Mouse (Mus musculus) macrophage (primary cell): ENCODE data around the gene Minos1. TPM values are rescaled to one million over a fixed set of nuclear protein-coding genes. Genes with fewer than 3 reads are reported as not detected.

Experiments
- H3K27ac ChIP-seq: fragments of 350-480 bp; formaldehyde crosslinking; 2 replicates; pipeline ENCODE4 v1.9.0; 2021
- H3K36me3 ChIP-seq: fragments of 350-480 bp; formaldehyde crosslinking; 2 replicates; pipeline ENCODE4 v1.9.0; 2021; ENCODE audit errors: inconsistent target
- H3K4me3 ChIP-seq: fragments of 350-480 bp; formaldehyde crosslinking; 2 replicates; pipeline ENCODE4 v1.9.0; 2021; ENCODE audit errors: inconsistent target
- H3K79me2 ChIP-seq: fragments of 350-480 bp; formaldehyde crosslinking; 2 replicates; pipeline ENCODE4 v1.9.0; 2021; ENCODE audit errors: inconsistent target
- WGBS: methylation state at CpG from one replicate; pipeline ENCODE4 v1.1.7; 2026; ENCODE audit warnings: inconsistent platforms; ENCODE audit not compliant: missing documents; 5-methylcytosine and 5-hydroxymethylcytosine counted together
- polyA plus RNA-seq: library from polyadenylated mRNA; stranded (reverse); fragments of 250-400 nt; gene quantifications from 3 replicates; pipeline ENCODE4 v1.2.4, GENCODE M21; 2018; ENCODE audit warnings: inconsistent platforms

Gene Minos1
- polyA plus RNA-seq, 1 experiment from 2014 or later, result 157 TPM

- no peak overlapping the region for H3K4me3 ChIP-seq
- no peaks in the 10 kb centered on the region for H3K36me3 ChIP-seq
- no peak overlapping the region for H3K27ac ChIP-seq
- WGBS, result 92% methylated on average over 11 of the region's 11 CpGs
- no peaks in the 10 kb centered on the region for H3K79me2 ChIP-seq
Observed at GRCm38 (mm10) chr4:139079439-139079838, 51.5 kb downstream of the Minos1 start.

DNA sequence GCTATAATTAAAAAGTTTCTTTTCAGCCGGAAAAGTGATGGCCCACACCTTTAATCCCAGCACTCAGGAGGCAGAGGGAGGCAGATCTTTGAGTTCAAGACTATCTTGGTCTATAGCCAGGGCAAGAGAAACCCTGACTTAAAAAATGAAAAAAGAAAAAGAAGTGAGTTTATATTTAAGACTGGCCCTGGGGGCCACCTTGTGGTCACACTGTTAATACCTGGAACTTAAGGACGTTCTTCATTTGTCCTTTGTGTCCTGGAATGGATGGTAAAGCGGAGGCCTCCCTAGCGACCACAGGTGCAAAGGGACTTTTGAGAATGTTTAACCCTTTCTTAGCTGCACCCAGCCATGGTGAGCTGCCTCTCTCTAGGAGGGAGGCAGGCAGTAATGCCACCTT is 52.2 kb downstream of the Minos1 start:
- Histone ChIP-seq H3K36me3 (no peaks in the 10 kb centered on the region), H3K79me2 (no peaks in the 10 kb centered on the region), H3K27ac (no peak overlapping the region), H3K4me3 (no peak overlapping the region)
- WGBS, result 21% methylated on average over 4 of the region's 4 CpGs

- 38% methylated on average over 2 of the region's 2 CpGs for WGBS
- H3K36me3 ChIP-seq, result no peaks in the 10 kb centered on the region
- H3K79me2 ChIP-seq, result no peaks in the 10 kb centered on the region
- H3K27ac ChIP-seq, result no peak overlapping the region
- no peak overlapping the region for H3K4me3 ChIP-seq
Observed at GRCm38 (mm10) chr4:139078313-139078712, 52.6 kb downstream of the Minos1 start.

DNA sequence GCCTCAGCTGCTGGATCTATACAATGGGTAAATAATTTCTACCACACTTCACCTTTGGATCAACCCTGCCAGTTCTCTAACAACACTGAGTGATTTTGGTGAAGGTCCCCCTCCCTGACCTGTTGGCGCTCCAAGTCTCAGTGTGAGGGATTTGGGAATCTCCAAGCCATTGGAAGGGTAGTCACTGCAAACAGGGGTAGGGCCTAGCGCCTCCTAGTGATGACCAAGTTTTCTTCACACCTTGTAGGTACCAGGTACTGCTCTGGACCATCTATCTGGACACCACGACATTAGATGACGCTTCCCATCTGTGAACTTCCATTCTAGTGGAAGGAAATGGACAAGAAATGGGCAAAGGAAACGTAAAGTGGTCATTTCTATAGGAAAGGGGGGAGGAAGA is 55.0 kb downstream of the Minos1 start:
- H3K36me3 ChIP-seq, result no peaks in the 10 kb centered on the region

GRCm38 (mm10) chr4:139075041-139075711 is 55.7 kb downstream of the Minos1 start, which contains the start of gene Htr6:
TSS of gene Htr6 (minus strand) at chr4:139075570.
- no peaks in the 10 kb centered on the region for H3K36me3 ChIP-seq
- no peak within 1 kb of the TSS for H3K27ac ChIP-seq
- H3K4me3 ChIP-seq, result no peak within 1 kb of the TSS
- 2% methylated on average over 64 of the region's 77 CpGs for WGBS
- no peaks in the 10 kb centered on the region for H3K79me2 ChIP-seq

More for the DNA sequence above, 55.0 kb downstream of the Minos1 start:
- 28% methylated on average over 5 of the region's 5 CpGs for WGBS
- Histone ChIP-seq H3K79me2 (no peaks in the 10 kb centered on the region), H3K27ac (no peak overlapping the region), H3K4me3 (no peak overlapping the region)

GRCm38 (mm10) chr4:139074060-139074459 is 56.9 kb downstream of the Minos1 start:
- Histone ChIP-seq H3K4me3 (no peak overlapping the region), H3K27ac (no peak overlapping the region), H3K36me3 (no peaks in the 10 kb centered on the region), H3K79me2 (no peaks in the 10 kb centered on the region)
- WGBS, result 27% methylated on average over 28 of the region's 29 CpGs

DNA sequence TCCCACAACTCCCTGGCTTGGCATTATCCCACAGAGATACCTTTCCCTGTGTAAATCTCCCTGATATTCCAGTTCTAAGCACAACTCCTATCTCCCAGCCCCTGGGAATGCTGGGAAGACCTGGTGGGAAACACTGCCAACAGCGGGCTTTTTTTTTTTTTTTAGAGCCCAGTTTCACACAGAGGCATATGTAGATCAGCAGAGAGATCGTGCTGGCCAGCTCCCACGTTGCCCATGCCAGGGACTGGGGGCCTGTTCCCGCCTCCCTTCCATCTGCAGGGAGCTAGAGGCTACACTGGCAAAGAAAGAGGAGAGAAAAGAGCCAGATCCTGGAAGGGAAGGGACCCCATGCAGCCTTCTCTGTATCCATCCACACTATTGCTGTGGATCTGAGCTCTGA is 62.6 kb downstream of the Minos1 start:
- no peaks in the 10 kb centered on the region for H3K79me2 ChIP-seq
- 40% methylated on average over 4 of the region's 4 CpGs for WGBS
- no peak overlapping the region for H3K27ac ChIP-seq
- no peak overlapping the region for H3K4me3 ChIP-seq
- no peaks in the 10 kb centered on the region for H3K36me3 ChIP-seq

DNA sequence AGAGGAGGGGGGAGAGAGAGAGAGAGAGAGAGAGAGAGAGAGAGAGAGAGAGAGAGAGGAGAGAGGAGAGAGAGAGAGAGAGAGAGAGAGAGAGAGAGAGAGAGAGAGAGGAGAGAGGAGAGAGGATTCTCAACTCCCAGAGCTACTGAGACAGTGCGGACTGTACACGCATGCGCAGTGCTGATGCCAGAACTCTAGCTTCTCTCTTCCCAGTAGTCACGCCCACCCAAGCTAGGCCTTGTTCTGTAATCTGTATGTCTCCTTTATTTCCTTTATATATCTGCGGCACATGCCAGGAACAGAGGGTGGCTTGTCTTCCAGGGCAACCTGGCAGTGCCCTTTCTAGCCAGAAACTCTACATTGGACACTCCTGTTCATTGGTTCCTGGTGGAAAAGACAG is 66.1 kb downstream of the Minos1 start:
- no peaks in the 10 kb centered on the region for H3K79me2 ChIP-seq
- no peak overlapping the region for H3K4me3 ChIP-seq
- H3K36me3 ChIP-seq, result no peaks in the 10 kb centered on the region
- H3K27ac ChIP-seq, result no peak overlapping the region
- 96% methylated on average over 5 of the region's 5 CpGs for WGBS

DNA sequence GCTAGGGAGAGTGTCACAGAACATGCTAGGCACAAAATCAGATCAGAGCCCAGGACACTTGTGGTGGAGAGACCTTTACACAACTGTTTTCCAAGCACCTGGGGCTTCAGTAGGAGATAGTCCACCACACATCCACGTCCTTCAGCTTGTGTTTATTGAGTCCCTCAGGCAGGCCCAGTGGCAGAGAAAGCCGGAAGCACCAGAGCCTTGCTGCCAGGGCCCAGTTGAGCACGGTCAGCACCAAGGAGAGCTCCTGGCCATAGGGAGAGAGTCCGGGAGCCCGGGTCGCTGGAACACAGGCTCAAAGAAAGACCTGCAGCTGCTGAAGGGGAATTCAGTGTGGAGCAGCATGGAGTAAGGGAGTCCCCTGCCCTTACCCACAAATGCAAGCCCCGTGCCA is 71.3 kb downstream of the Minos1 start:
- WGBS, result 32% methylated on average over 7 of the region's 7 CpGs
- H3K4me3 ChIP-seq, result no peak overlapping the region
- H3K27ac ChIP-seq, result no peak overlapping the region
- no peaks in the 10 kb centered on the region for H3K36me3 ChIP-seq
- no peaks in the 10 kb centered on the region for H3K79me2 ChIP-seq

DNA sequence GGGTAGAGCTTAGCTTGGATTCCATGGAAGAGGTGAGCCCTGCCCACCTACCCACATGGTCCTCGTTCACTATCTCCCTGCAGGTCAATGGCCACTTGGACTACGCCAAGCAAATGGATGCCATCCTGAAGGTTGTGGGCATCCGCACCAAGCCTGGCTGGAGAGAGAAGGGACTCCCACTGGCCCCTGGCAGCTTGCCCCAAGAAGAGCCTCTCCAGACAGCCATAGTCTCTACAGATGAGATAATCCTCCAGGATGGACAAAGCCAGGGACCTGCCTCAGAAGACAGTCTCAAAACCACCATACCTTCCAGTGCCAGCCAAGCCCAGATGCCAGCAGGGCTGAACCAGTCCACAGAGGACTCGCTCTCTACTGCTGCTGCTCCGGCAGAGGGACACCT is 72.9 kb downstream of the Minos1 start:
- Histone ChIP-seq H3K79me2 (no peaks in the 10 kb centered on the region), H3K4me3 (no peak overlapping the region), H3K27ac (no peak overlapping the region), H3K36me3 (no peaks in the 10 kb centered on the region)
- 99% methylated on average over 5 of the region's 5 CpGs for WGBS

DNA sequence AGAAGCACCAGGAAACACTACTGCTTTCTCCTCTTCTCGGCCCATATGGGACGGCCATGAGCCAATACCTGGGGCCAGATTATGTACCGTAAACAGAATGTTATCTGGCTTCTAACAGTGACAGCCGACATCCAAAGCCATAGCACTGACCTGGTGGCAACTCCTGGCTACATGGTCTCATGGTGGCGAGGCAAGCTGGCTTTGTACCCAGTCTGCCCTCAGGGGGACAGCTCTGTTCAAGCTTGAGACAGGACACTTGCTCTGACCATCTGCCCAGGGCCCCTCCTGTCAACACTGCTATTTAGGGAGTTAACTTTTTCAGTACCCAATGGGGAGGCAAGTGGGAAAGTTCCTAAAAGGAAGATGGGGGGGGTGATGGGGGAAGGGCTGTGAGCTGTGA is 73.6 kb downstream of the Minos1 start:
- Histone ChIP-seq H3K4me3 (no peak overlapping the region), H3K27ac (no peak overlapping the region), H3K36me3 (no peaks in the 10 kb centered on the region), H3K79me2 (no peaks in the 10 kb centered on the region)
- WGBS, result 93% methylated on average over 5 of the region's 5 CpGs

- H3K36me3 ChIP-seq, result no peaks in the 10 kb centered on the region
- H3K4me3 ChIP-seq, result no peak overlapping the region
- WGBS, result 94% methylated on average over 3 of the region's 3 CpGs
Observed at GRCm38 (mm10) chr4:139055744-139056143, 75.2 kb downstream of the Minos1 start.

DNA sequence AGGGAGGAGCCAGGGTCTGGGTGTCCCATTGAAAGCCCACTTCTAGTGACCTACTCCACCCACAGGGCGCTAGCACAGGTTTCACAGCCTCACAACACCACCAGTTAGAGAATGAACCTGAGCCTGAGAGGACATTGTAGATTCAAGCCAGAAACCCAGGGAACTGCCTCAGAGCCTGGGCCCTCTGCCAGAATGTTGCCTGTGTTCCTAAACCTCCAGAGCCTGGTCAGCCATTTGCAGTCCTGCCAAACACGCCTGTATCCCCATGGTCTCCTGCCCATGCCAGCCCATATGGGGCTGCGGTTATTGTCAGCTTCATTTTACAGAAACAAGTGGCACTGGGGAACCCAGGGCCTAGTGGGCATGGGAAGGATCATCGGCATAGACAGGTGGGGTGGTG is 75.6 kb downstream of the Minos1 start:
- no peaks in the 10 kb centered on the region for H3K36me3 ChIP-seq
- H3K27ac ChIP-seq, result no peak overlapping the region
- no peaks in the 10 kb centered on the region for H3K79me2 ChIP-seq
- 91% methylated on average over 4 of the region's 4 CpGs for WGBS
- no peak overlapping the region for H3K4me3 ChIP-seq

More at GRCm38 (mm10) chr4:139055744-139056143, 75.2 kb downstream of the Minos1 start:
- Histone ChIP-seq H3K27ac (no peak overlapping the region), H3K79me2 (no peaks in the 10 kb centered on the region)

- Histone ChIP-seq H3K79me2 (no peaks in the 10 kb centered on the region), H3K36me3 (no peaks in the 10 kb centered on the region), H3K4me3 (no peak overlapping the region), H3K27ac (no peak overlapping the region)
- WGBS, result 93% methylated on average over 9 of the region's 9 CpGs
Observed at GRCm38 (mm10) chr4:139054300-139054923, 76.5 kb downstream of the Minos1 start.

GRCm38 (mm10) chr4:139053391-139053790 is 77.5 kb downstream of the Minos1 start:
- no peak overlapping the region for H3K4me3 ChIP-seq
- H3K36me3 ChIP-seq, result no peaks in the 10 kb centered on the region
- H3K79me2 ChIP-seq, result no peaks in the 10 kb centered on the region
- H3K27ac ChIP-seq, result no peak overlapping the region
- 99% methylated on average over 5 of the region's 5 CpGs for WGBS
